ENCODE assay signal across 20 mouse cellular contexts in the genomic region with DNA sequence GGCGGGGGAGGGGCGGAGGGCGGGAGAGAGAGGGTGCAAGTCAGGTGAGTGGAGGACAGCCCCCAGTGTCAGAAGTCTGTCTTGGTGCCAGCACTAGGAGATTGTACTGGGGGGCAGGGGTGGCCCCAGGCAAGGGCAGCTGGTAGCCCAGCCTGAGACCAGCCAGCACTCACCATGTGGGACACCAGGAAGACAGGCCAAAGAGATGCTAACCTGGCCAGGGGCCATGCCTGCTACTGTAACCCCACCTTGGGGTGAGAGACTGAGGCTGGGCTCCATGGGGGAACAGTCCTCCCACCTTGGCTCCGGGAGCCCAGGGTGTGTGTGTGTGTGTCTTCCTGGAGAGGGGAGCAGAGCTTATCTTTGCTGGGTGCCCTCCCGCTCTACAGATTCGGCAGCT. TPM values are rescaled to one million over a fixed set of nuclear protein-coding genes. Genes with fewer than 3 reads are reported as not detected.
DNase-seq lines count a peak whose midpoint lies in the region; ATAC-seq and TF ChIP-seq lines count a peak whose summit lies in the region.
"Had no signal": no experiment of that assay in that cellular context is flagged by ENCODE, and none has a peak within 500 bp of the region (broad histone marks: within the 10 kb centered on the region; RNA-seq: fewer than 3 reads in every experiment).

No protein-coding gene starts in this region.

- H3K4me1 ChIP-seq in forebrain, embryonic 13.5 days = peaks cover 11% of the 10 kb centered on the region
- H3K4me1 ChIP-seq in forebrain, embryonic 11.5 days (replicated peaks; ENCODE audit: control insufficient read depth, insufficient read depth, low read length) = 0 out of 2 replicates have a peak, but pooled peaks cover 2% of the 10 kb centered on the region
- 0 out of 2 replicates have a peak, but pooled peaks cover 3% of the 10 kb centered on the region for H3K4me1 ChIP-seq in intestine, embryonic 15.5 days (replicated peaks)
- no peaks in the 10 kb centered on the region for H3K4me1 ChIP-seq in intestine, postnatal 0 days (replicated peaks; ENCODE audit: control insufficient read depth, insufficient read depth, low read length)
- peaks cover 22% of the 10 kb centered on the region for H3K4me1 ChIP-seq in E14TG2a.4 (replicated peaks; ENCODE audit: low read depth, low read length)
- peaks cover 8% of the 10 kb centered on the region; the same call in 1 of the 2 replicates for H3K4me1 ChIP-seq in embryonic facial prominence, embryonic 15.5 days

- WGBS in forebrain, embryonic 13.5 days = 73% methylated on average over 5 of the region's 6 CpGs
- 60% methylated on average over 6 of the region's 6 CpGs for WGBS in forebrain, embryonic 11.5 days
- 44% methylated on average over 6 of the region's 6 CpGs for WGBS in intestine, embryonic 15.5 days
- 53% methylated on average over 6 of the region's 6 CpGs for WGBS in intestine, postnatal 0 days
- 45% methylated on average over 5 of the region's 6 CpGs for WGBS in embryonic facial prominence, embryonic 15.5 days

- no peak overlapping the region for H3K27ac ChIP-seq in forebrain, embryonic 13.5 days
- no peak overlapping the region for H3K27ac ChIP-seq in forebrain, embryonic 11.5 days (ENCODE audit: low read depth, low read length)
- H3K27ac ChIP-seq in intestine, embryonic 15.5 days = no peak overlapping the region
- no peak overlapping the region for H3K27ac ChIP-seq in intestine, postnatal 0 days (ENCODE audit: low read depth, low read length)
- H3K27ac ChIP-seq in embryonic facial prominence, embryonic 15.5 days (replicated peaks) = no peak overlapping the region
- H3K27ac ChIP-seq: midbrain, embryonic 15.5 days had no signal

- no peak for ATAC-seq in forebrain, embryonic 13.5 days
- no peak for ATAC-seq in forebrain, embryonic 11.5 days (replicated peaks; ENCODE audit: low FRiP score)
- peak; percentile 15; the same call in 1 of the 2 replicates for ATAC-seq in intestine, embryonic 15.5 days
- no peak for ATAC-seq in intestine, postnatal 0 days
- no peak for ATAC-seq in embryonic facial prominence, embryonic 15.5 days (ENCODE audit: insufficient number of reproducible peaks, low FRiP score, low TSS enrichment, low read depth)
- ATAC-seq: CD4-positive, CD25-positive, alpha-beta regulatory T cell, adult 4 months; forebrain, postnatal 0 days; midbrain, embryonic 15.5 days had no signal

- DNase-seq in forebrain, embryonic 11.5 days (ENCODE audit: low spot score) = no peak
- DNase-seq in urinary bladder, adult 18-20 months (ENCODE audit: low spot score in 2 of 2) = no peak
- DNase-seq in right cerebral cortex, postnatal 36 days (ENCODE audit: low spot score in 2 of 2) = no peak
- DNase-seq: cerebellum, adult 18-20 months; forebrain, postnatal 0 days; kidney, postnatal 4 days; layer of hippocampus, adult 9-11 months; liver; lung, adult 18-20 months; lung, postnatal 14 days; retina, postnatal 1 day; thymus, adult 18-20 months had no signal

- no peak for TF ChIP-seq CTCF in intestine, postnatal 0 days (IDR thresholded peaks at IDR 0.05; ENCODE audit: low read depth)
- TF ChIP-seq CTCF in E14TG2a.4 (conservative IDR thresholded peaks at IDR 0.05; ENCODE audit: low read length) = no peak

- H3K4me3 ChIP-seq in forebrain, embryonic 13.5 days = no peak overlapping the region
- no peak overlapping the region for H3K4me3 ChIP-seq in forebrain, embryonic 11.5 days (ENCODE audit: low read depth, low read length)
- H3K4me3 ChIP-seq in intestine, embryonic 15.5 days (replicated peaks) = no peak overlapping the region
- no peak overlapping the region for H3K4me3 ChIP-seq in intestine, postnatal 0 days (ENCODE audit: low read depth, low read length)
- H3K4me3 ChIP-seq in E14TG2a.4 (replicated peaks; ENCODE audit: low read length) = peak overlapping the region; percentile 58
- no peak overlapping the region for H3K4me3 ChIP-seq in embryonic facial prominence, embryonic 15.5 days (replicated peaks)
- H3K4me3 ChIP-seq: midbrain, embryonic 15.5 days; myocyte had no signal

- peaks cover 36% of the 10 kb centered on the region for H3K27me3 ChIP-seq in forebrain, embryonic 13.5 days
- H3K27me3 ChIP-seq in forebrain, embryonic 11.5 days (ENCODE audit: control insufficient read depth, insufficient read depth, low read length) = peaks cover 4% of the 10 kb centered on the region; the same call in 1 of the 2 replicates
- H3K27me3 ChIP-seq in intestine, embryonic 15.5 days (replicated peaks) = peaks cover 21% of the 10 kb centered on the region
- peaks cover 7% of the 10 kb centered on the region for H3K27me3 ChIP-seq in intestine, postnatal 0 days (replicated peaks; ENCODE audit: control insufficient read depth, insufficient read depth, low read length)
- H3K27me3 ChIP-seq in E14TG2a.4 (ENCODE audit: insufficient read depth, low read length) = peaks cover 80% of the 10 kb centered on the region
- peaks cover 37% of the 10 kb centered on the region for H3K27me3 ChIP-seq in embryonic facial prominence, embryonic 15.5 days
- H3K27me3 ChIP-seq: midbrain, embryonic 15.5 days had no signal

- no peak overlapping the region for H3K9ac ChIP-seq in forebrain, embryonic 13.5 days
- H3K9ac ChIP-seq in forebrain, embryonic 11.5 days (ENCODE audit: low read length) = no peak overlapping the region
- H3K9ac ChIP-seq in intestine, embryonic 15.5 days = no peak overlapping the region
- no peak overlapping the region for H3K9ac ChIP-seq in intestine, postnatal 0 days (ENCODE audit: low read depth, low read length)
- no peak overlapping the region for H3K9ac ChIP-seq in embryonic facial prominence, embryonic 15.5 days
- H3K9ac ChIP-seq: forebrain, postnatal 0 days; midbrain, embryonic 15.5 days had no signal

- H3K9me3 ChIP-seq in forebrain, embryonic 13.5 days (replicated peaks) = no peaks in the 10 kb centered on the region
- no peaks in the 10 kb centered on the region for H3K9me3 ChIP-seq in forebrain, embryonic 11.5 days (ENCODE audit: control insufficient read depth, low read length)
- H3K9me3 ChIP-seq in intestine, embryonic 15.5 days = no peaks in the 10 kb centered on the region
- no peaks in the 10 kb centered on the region for H3K9me3 ChIP-seq in intestine, postnatal 0 days (ENCODE audit: control insufficient read depth)
- H3K9me3 ChIP-seq in E14TG2a.4 (ENCODE audit: low read length) = no peaks in the 10 kb centered on the region
- no peaks in the 10 kb centered on the region for H3K9me3 ChIP-seq in embryonic facial prominence, embryonic 15.5 days (replicated peaks)
- H3K9me3 ChIP-seq: midbrain, embryonic 15.5 days had no signal

- no peaks in the 10 kb centered on the region for H3K36me3 ChIP-seq in forebrain, embryonic 13.5 days (ENCODE audit: poor library complexity, severe bottlenecking)
- H3K36me3 ChIP-seq in forebrain, embryonic 11.5 days (ENCODE audit: control insufficient read depth, insufficient read depth, low read length) = no peaks in the 10 kb centered on the region
- H3K36me3 ChIP-seq in intestine, embryonic 15.5 days = no peaks in the 10 kb centered on the region
- no peaks in the 10 kb centered on the region for H3K36me3 ChIP-seq in intestine, postnatal 0 days (ENCODE audit: control insufficient read depth, insufficient read depth)
- H3K36me3 ChIP-seq in E14TG2a.4 (ENCODE audit: insufficient read depth, low read length) = no peaks in the 10 kb centered on the region
- no peaks in the 10 kb centered on the region for H3K36me3 ChIP-seq in embryonic facial prominence, embryonic 15.5 days
- H3K36me3 ChIP-seq: midbrain, embryonic 15.5 days had no signal

- 0 out of 2 replicates have a peak overlapping the region, but pooled peaks have one; percentile 10 for H3K4me2 ChIP-seq in forebrain, embryonic 13.5 days
- no peak overlapping the region for H3K4me2 ChIP-seq in forebrain, embryonic 11.5 days (ENCODE audit: low read depth, low read length, severe bottlenecking)
- no peak overlapping the region for H3K4me2 ChIP-seq in intestine, embryonic 15.5 days (replicated peaks)
- H3K4me2 ChIP-seq in intestine, postnatal 0 days (replicated peaks; ENCODE audit: low read depth) = no peak overlapping the region
- H3K4me2 ChIP-seq in embryonic facial prominence, embryonic 15.5 days (replicated peaks) = 0 out of 2 replicates have a peak overlapping the region, but pooled peaks have one; percentile 2
- H3K4me2 ChIP-seq: midbrain, embryonic 15.5 days had no signal

RNA-seq across cellular contexts. Expression of gene Engase, which starts 26.4 kb away (rescaled TPM):
- polyA plus RNA-seq in forebrain, embryonic 13.5 days (2015; fragmentation: Nextera tagmentation; extraction: Ambion mirVana) = 4.5 and 5.6 TPM in 2 replicates
- polyA plus RNA-seq in forebrain, embryonic 11.5 days (2014; fragmentation: Nextera tagmentation; extraction: Ambion mirVana) = 9.0 and 10.6 TPM in 2 replicates
- 13.1 and 14.7 TPM in 2 replicates for polyA plus RNA-seq in intestine, embryonic 15.5 days (2015; fragmentation: Nextera tagmentation; extraction: Ambion mirVana)
- polyA plus RNA-seq in intestine, postnatal 0 days (2015; fragmentation: Nextera tagmentation; extraction: Ambion mirVana) = 11.3 and 11.7 TPM in 2 replicates
- 8.6 and 8.7 TPM in 2 replicates for polyA plus RNA-seq in embryonic facial prominence, embryonic 15.5 days (2015; fragmentation: Nextera tagmentation; extraction: Ambion mirVana)

Comparison
In these comparisons a context has a peak if more than half of its experiments do, and no peak if none do; other contexts are left out.
1. H3K4me2 ChIP-seq: peak in forebrain, embryonic 13.5 days (single experiment) and embryonic facial prominence, embryonic 15.5 days (single experiment); none in forebrain, embryonic 11.5 days (single experiment), intestine, embryonic 15.5 days (single experiment) and intestine, postnatal 0 days (single experiment).